Mouse (Mus musculus) forebrain, embryonic 11.5 days (tissue): ENCODE measurements around the gene Ifna5. TPM values are rescaled to one million over a fixed set of nuclear protein-coding genes. Genes with fewer than 3 reads are reported as not detected.
A peak's percentile ranks its signal among the peaks of the same experiment; 100 is the strongest.

Experiments
- ATAC-seq: fragments of 200-750 bp; cut with Nextera tagmentation; replicated peaks from 2 replicates; pipeline ENCODE4 v1.8.0; 2017; ENCODE audit warnings: moderate TSS enrichment; ENCODE audit not compliant: low FRiP score
- DNase-seq: peaks from one replicate; pipeline ENCODE4 v3.0.0-alpha.2; 2017; ENCODE audit warnings: low spot score
- H3K27ac ChIP-seq: fragments of 300-500 bp; sonication (generic); 2 replicates; pipeline ENCODE4 v1.5.1; 2014; ENCODE audit warnings: low read depth, low read length
- H3K27me3 ChIP-seq: fragments of 300-500 bp; sonication (generic); 2 replicates; pipeline ENCODE4 v1.6.1; 2014; ENCODE audit warnings: mild to moderate bottlenecking, low read length, mixed read lengths; ENCODE audit not compliant: control insufficient read depth, insufficient read depth
- H3K36me3 ChIP-seq: fragments of 300-500 bp; sonication (generic); 2 replicates; pipeline ENCODE4 v1.6.1; 2014; ENCODE audit warnings: mild to moderate bottlenecking, low read length, moderate library complexity, mixed read lengths; ENCODE audit not compliant: control insufficient read depth, insufficient read depth
- H3K4me1 ChIP-seq: fragments of 300-500 bp; sonication (generic); replicated peaks from 2 replicates; pipeline ENCODE4 v1.6.1; 2014; ENCODE audit warnings: low read length, mixed read lengths; ENCODE audit not compliant: control insufficient read depth, insufficient read depth
- H3K4me2 ChIP-seq: fragments of 300-500 bp; sonication (generic); 2 replicates; pipeline ENCODE4 v1.6.1; 2014; ENCODE audit warnings: low read depth, mild to moderate bottlenecking, low read length, moderate library complexity, mixed read lengths; ENCODE audit not compliant: severe bottlenecking
- H3K4me3 ChIP-seq: fragments of 300-500 bp; sonication (generic); 2 replicates; pipeline ENCODE4 v1.5.1; 2014; ENCODE audit warnings: low read depth, low read length
- H3K9ac ChIP-seq: fragments of 300-500 bp; sonication (generic); 2 replicates; pipeline ENCODE4 v1.6.1; 2014; ENCODE audit warnings: low read length
- H3K9me3 ChIP-seq: fragments of 300-500 bp; sonication (generic); 2 replicates; pipeline ENCODE4 v1.6.1; 2016; ENCODE audit warnings: low read length, mixed read lengths; ENCODE audit not compliant: control insufficient read depth
- WGBS: fragments of 180-500 bp; shearing (Covaris S2); extraction: QIAGEN DNeasy Blood & Tissue Kit; methylation state at CpG from one replicate; pipeline ENCODE4 v1.1.7; 2014; 5-methylcytosine and 5-hydroxymethylcytosine counted together
- polyA plus RNA-seq: library from polyadenylated mRNA; unstranded; fragments of >200 nt; fragmentation: Nextera tagmentation; extraction: Ambion mirVana; gene quantifications from 2 replicates; pipeline ENCODE4 v1.2.1, GENCODE M21; 2014

The Ifna5 gene
- polyA plus RNA-seq, 1 experiment from 2014 or later: not detected

GRCm38 (mm10) chr4:88867926-88868911 is 32.9 kb downstream of the Ifna5 start:
- ATAC-seq (peak; percentile 70), DNase-seq (peak; percentile 74)
- Histone ChIP-seq H3K4me2 (peak overlapping the region; percentile 95), H3K4me3 (peak overlapping the region; percentile 51), H3K9me3 (no peaks in the 10 kb centered on the region), H3K27me3 (peaks cover 2% of the 10 kb centered on the region; the same call in 1 of the 2 replicates), H3K27ac (no peak overlapping the region), H3K36me3 (no peaks in the 10 kb centered on the region), H3K4me1 (peaks cover 1% of the 10 kb centered on the region; the same call in 1 of the 2 replicates), H3K9ac (peak overlapping the region; percentile 57)
- WGBS: 7% methylated on average over 29 of the region's 31 CpGs

- H3K4me2 ChIP-seq: no peak overlapping the region
- no peak overlapping the region for H3K9ac ChIP-seq
- H3K9me3 ChIP-seq: no peaks in the 10 kb centered on the region
- WGBS: 0% methylated on average over 2 of the region's 2 CpGs
- ATAC-seq (no peak), DNase-seq (no peak)
- H3K4me3 ChIP-seq: no peak overlapping the region
- no peaks in the 10 kb centered on the region for H3K36me3 ChIP-seq
- H3K27me3 ChIP-seq: no peaks in the 10 kb centered on the region
- no peaks in the 10 kb centered on the region for H3K4me1 ChIP-seq
- H3K27ac ChIP-seq: no peak overlapping the region
Measured at GRCm38 (mm10) chr4:88872691-88873090, 37.4 kb downstream of the Ifna5 start.

GRCm38 (mm10) chr4:88875435-88876095 is 40.2 kb downstream of the Ifna5 start:
- Histone ChIP-seq H3K9me3 (no peaks in the 10 kb centered on the region), H3K4me2 (no peak overlapping the region), H3K27me3 (no peaks in the 10 kb centered on the region), H3K36me3 (no peaks in the 10 kb centered on the region), H3K4me3 (no peak overlapping the region), H3K27ac (no peak overlapping the region), H3K9ac (no peak overlapping the region), H3K4me1 (no peaks in the 10 kb centered on the region)
- no peak for DNase-seq
- no peak for ATAC-seq
- 77% methylated on average over 4 of the region's 4 CpGs for WGBS

GRCm38 (mm10) chr4:88876520-88876919 is 41.2 kb downstream of the Ifna5 start:
- 82% methylated on average over 4 of the region's 4 CpGs for WGBS
- no peak overlapping the region for H3K9ac ChIP-seq
- no peaks in the 10 kb centered on the region for H3K27me3 ChIP-seq
- H3K4me2 ChIP-seq: no peak overlapping the region
- no peak overlapping the region for H3K4me3 ChIP-seq
- H3K9me3 ChIP-seq: no peaks in the 10 kb centered on the region
- no peaks in the 10 kb centered on the region for H3K36me3 ChIP-seq
- no peak for ATAC-seq
- H3K27ac ChIP-seq: no peak overlapping the region
- no peak for DNase-seq
- H3K4me1 ChIP-seq: no peaks in the 10 kb centered on the region

- Histone ChIP-seq H3K36me3 (no peaks in the 10 kb centered on the region), H3K27ac (no peak overlapping the region), H3K4me2 (no peak overlapping the region), H3K9me3 (no peaks in the 10 kb centered on the region), H3K27me3 (no peaks in the 10 kb centered on the region), H3K4me3 (no peak overlapping the region), H3K9ac (no peak overlapping the region), H3K4me1 (no peaks in the 10 kb centered on the region)
- ATAC-seq (no peak), DNase-seq (no peak)
- 43% methylated on average over 10 of the region's 10 CpGs for WGBS
Measured at GRCm38 (mm10) chr4:88878246-88878645, 42.9 kb downstream of the Ifna5 start.

- Histone ChIP-seq H3K4me3 (no peak overlapping the region), H3K9ac (no peak overlapping the region), H3K27ac (no peak overlapping the region), H3K36me3 (no peaks in the 10 kb centered on the region), H3K27me3 (no peaks in the 10 kb centered on the region), H3K4me1 (no peaks in the 10 kb centered on the region), H3K4me2 (no peak overlapping the region), H3K9me3 (no peaks in the 10 kb centered on the region)
- 75% methylated on average over 4 of the region's 4 CpGs for WGBS
- ATAC-seq (no peak), DNase-seq (no peak)
Measured at GRCm38 (mm10) chr4:88878772-88879171, 43.4 kb downstream of the Ifna5 start.

GRCm38 (mm10) chr4:88880101-88880500 is 44.8 kb downstream of the Ifna5 start, which contains the start of gene Ifne:
Gene Ifne (minus strand): TSS chr4:88880201.
- no peak for ATAC-seq

More at GRCm38 (mm10) chr4:88880101-88880500, 44.8 kb downstream of the Ifna5 start, which contains the start of gene Ifne:
- no peak for DNase-seq
- Histone ChIP-seq H3K27me3 (no peaks in the 10 kb centered on the region), H3K4me2 (no peak within 1 kb of the TSS), H3K36me3 (no peaks in the 10 kb centered on the region), H3K4me3 (no peak within 1 kb of the TSS), H3K4me1 (no peaks in the 10 kb centered on the region), H3K9me3 (no peaks in the 10 kb centered on the region), H3K9ac (no peak within 1 kb of the TSS), H3K27ac (no peak within 1 kb of the TSS)
- WGBS: 89% methylated on average over 8 of the region's 8 CpGs
